Mouse (Mus musculus) heart, adult 18-20 months (tissue): Measurements from ENCODE around the gene Gm10840. TPM values are rescaled to one million over a fixed set of nuclear protein-coding genes. Genes with fewer than 3 reads are reported as not detected.

Experiments
- DNase-seq, 2 experiments: peaks; one replicate each; pipeline ENCODE4 v3.0.0; 2021 to 2022; ENCODE audit warnings: mixed read lengths in 1 of 2
- total RNA-seq, 2 experiments: library from RNA; stranded (reverse); gene quantifications; 2 replicates each; pipeline ENCODE4 v1.2.3; 2021

The Gm10840 gene
- total RNA-seq, 2 experiments from 2014 or later: not detected

DNA sequence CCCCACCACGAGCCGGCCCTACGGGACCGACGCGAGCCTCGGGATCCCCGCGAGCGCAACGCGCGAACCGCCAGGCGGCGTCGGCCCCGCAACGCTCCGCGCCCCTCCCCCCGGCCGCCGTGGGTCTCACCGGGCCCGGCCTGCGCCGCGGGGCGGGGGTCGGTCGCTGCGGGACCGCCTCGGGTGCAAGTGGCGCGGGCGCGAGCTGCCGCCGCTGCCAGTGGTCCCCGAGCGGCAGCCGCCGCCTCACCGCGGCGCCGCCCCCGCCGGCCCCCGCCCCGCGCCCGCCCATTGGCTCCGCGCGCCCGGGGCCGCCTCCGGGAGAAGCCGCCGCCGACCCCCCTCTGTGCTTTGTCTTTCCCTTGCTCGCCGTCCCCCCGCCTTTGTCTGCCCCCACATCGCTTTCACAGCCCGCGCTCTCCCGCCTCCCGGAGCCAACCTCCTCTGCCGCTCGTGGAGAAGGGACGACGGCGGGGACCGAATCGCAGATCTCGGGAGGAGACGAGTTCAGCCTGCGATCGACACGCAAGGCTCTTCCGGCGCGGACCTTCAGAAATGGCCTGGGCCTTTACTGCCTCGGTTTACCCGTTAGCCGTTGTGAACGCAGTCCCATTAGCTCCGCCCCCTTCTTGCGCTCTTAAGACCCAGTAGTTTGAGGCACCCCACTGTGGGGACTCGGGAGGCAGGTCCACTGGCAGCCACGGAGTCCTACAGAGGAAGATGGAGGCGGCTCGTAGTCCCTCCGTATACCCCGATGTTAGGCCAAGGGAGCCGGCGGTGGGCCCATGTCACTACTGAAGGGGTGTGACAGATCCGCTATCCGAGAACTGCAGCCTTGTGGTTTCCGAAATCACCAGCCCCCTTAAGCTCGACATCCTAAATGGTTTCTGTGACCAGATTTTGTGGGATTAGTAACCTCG, 469 bp upstream of the Gm10840 start:
- DNase-seq: peak; percentile 79 to 83

DNA sequence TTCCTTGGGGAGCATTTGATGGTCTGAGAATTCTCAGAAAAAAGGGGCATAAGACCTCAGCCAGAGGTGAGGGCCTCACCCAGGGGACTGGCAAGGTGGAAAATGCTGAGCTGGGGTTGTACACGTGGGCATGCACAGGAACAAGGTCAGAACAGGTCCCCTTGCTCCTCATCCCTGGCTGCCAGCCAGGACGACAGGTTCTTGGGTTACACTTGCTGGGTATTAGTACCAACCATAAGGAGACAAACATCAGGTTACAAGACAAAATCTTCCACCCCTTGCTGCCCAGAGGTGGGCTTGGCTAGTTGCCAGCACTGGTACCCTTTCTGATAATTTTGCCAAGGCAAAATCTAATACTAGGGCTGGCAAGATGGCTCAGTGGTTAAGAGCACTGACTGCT, 1.6 kb downstream of the Gm10840 start:
- DNase-seq: no peak

DNA sequence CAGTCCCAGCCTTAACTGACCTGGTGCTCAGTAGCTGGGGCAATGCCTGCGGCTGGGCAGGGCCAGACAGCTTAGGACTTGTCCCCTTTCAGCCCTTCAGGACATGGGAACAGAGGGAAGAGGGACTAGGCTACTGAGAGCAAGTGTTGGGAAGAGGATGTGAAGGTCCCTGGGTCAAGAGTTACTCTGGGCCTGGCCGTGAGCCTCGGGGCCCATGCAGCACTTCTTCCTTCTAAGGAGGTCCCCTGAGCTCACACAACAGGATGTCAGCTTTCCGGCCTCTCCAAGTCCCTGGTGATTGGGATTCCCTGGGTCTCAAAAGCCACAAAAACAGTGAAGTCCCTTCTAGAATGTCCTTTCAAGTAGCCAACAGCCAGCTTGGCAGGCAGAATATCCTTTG, 2.9 kb downstream of the Gm10840 start:
- DNase-seq: peak; percentile 31 to 68

DNA sequence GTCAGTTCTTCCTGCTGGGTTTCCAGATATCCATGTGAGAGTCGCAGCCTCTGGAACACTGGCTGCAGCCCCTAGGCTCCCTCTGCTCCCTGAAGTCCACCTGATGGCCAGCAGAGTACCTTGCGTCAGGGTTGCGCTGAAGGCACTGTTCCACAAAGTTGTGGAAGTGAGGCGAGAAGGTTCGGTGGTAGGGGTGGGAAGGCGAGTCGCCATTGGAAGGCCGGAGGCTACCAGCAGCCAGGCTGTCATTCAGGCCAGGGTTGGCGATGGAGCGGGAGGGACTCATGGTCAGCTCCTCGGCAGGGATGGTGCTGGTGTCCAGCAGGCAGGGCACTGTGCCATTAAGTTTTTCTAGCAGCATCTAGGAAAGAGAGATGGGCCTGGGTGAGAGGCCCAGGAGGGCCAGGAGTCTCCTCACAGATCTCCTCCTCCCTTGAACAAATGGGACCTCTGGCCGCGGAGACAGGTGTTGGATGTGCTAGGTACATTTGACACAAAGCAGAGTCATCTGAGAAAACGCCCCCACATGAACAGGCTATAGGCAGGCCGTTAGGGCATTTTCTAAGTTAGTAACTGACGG, 4.0 kb downstream of the Gm10840 start:
- DNase-seq: no peak

DNA sequence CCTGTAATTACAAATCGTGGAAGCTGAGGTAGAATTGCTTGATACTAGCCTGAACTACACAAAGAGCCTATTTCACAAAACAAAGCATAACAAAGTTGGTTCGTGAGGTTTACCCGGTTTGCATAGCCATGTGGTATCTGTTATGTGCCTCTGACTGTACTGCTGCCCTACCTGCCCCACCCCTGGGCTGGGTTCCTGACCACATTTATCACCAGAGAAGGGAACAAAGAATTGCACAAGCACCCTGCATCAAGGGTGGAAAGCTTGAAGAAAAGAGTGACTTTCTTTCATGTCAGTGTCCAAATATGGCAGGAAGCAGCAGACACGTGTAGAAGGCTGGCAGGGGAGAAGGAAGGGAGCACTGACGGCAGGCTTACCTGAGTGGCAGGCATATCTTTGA, 6.8 kb downstream of the Gm10840 start:
- DNase-seq: no peak

DNA sequence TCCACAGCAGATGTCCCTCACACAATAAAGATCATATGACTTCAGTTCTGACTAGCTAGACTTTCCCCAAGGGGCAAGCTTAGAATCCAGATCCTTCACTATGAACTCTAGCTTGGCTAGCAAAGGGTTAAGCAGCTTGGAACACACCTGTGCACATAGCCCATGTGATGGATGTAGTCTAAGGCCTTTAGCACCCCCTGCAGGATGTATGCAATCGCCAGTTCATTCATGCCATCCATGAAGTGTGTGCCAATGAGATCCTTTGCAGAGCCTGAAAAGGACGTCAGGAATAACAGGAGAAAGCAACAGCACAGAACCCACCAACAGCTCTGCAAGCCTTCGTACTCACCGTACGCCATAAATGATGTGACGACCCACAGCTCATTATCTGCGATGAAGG, 10.2 kb downstream of the Gm10840 start:
- DNase-seq: no peak

DNA sequence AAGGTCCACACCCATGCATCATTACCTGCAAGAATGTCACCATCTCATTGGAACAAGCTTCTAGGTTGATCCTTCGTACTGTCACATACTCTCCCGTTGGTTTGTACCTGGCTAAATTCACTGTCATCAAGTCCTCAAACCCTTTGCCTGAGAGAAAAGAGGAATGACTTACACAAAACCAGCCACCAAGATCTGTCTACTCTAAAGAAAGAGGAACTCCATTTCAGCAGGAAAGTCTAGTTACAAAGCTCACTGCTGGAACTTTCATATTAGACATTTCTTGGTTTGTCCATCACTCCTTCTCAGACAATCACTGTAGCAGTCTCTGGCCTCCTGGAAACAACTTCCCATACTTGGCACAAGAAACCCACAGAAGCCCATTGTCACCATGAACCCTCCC, 12.6 kb downstream of the Gm10840 start:
- no peak for DNase-seq

DNA sequence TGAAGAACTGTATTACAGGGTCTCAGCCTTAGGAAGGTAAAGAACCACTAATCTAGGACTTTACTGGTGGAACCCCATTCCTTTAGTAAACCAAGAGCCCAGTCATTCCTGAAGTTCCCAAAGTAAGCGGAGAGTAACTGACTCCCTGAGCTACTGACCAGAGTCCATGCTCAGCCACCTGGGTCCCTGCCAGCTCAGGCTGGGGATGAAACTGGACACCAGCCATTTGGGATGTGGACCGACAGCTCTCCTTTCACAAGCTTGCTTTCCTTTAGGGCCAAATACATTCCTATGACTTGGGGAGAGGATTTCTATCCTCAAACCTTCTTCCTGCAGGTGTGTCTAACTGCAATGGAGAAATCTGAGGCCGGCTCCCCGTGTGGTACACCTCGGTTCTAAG, 13.7 kb downstream of the Gm10840 start:
- peak; percentile 44 to 53 for DNase-seq

DNA sequence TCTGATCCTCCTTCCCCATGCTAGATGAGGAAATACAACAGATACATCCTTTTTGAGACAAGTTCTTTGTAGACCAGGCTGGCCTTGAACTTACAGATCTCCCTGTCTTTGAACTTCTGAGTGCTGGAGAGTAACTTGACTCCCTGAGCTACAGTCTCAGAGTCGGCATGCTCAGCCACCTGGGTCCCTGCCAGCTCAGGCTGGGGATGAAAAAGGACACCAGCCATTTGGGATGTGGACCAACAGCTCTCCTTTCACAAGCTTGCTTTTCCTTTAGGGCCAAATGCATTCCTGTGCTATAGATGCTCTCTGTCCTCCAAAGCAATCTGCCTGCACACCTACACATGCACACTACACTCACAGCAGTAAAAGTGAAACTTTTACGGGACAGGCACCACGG, 14.4 kb downstream of the Gm10840 start:
- DNase-seq: peak in 1 of 2 experiments; percentile 29

DNA sequence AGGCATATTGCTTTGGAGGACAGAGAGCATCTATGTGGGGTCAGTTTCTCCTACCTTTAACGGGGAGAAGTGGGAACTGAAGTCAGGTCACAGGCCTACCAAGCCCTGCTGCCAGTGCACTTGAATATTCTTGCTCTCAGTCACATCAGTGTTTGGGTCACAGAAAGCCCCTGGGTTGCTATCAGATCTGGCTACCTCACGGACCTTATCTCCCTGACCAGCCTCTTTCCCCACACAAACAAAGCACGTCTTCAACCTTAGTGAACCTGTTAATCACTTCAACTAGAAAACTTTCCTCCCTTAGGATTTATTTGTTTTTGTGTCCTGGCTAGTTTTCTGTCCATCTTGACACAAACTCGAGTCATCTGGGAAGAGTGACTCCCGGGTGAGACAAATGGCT, 15.7 kb downstream of the Gm10840 start:
- no peak for DNase-seq

DNA sequence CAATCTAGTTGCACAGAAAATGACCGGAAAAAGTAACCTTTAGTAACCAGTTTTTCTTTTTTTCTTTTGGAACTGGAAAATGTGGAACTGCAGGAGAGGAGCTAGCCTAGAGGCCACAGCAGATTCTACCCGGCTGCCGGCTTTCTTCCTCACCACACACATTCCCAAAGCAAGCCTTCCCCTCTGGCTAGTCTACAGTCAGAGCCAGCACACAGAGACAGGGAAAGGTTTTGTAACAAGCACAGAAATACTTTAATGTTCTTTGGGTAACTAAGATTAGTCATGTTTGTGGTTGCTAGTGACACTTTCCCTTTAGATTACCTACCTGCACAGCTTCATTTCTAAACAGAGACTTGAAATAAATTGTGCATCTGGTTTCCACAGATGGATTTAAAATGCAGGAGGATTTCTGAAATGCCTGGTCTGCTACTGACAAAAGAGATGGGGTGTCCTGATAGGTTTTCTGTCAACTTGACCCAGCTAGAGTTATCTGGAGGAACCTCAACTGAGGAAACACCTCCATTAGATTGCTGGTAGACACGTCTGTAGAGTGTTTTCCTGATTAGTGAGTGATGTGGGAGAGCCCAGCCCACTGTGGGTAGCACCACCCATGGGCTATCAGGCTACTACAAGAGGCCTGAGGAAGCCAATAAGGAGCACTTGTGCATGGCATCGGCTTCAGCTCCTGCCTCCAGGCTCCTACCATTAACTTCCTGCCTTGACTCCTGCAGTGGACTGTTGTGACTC, 17.6 kb downstream of the Gm10840 start:
- no peak for DNase-seq

DNA sequence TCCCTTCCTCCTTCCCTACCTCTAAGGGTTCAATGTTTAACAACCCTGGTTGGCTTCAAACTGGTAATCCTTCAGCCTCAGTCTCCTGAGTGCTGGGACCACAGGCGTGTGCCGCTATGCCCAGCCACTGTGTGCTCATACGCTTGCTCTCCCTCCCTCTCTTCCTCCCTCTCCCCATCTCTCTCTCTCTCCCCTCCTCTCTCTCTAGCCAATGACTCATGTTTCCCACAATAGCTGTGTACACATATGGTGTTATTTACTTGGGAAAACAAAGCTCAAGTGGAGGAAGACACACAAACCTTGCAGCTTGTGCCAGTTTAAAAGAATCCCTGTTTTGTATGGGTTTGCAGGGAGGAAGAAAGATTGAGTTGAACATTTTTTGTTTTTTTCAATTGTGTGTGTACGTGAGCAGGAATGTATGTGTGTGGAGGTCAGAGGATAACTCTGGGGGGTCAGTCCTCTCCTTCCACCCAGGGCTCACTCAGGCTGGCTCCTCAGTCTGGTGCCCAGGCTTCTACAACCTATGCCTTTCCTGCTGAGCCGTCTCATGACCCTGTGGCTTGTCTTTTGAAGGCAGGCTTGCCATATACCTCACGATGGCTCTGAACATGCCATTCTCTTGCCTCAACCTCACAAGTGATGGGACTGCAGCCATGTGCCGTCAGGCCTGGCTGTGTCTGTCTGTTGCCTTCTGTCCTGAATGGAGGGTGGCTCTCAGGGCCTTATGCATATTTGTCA, 19.2 kb downstream of the Gm10840 start:
- no peak for DNase-seq

DNA sequence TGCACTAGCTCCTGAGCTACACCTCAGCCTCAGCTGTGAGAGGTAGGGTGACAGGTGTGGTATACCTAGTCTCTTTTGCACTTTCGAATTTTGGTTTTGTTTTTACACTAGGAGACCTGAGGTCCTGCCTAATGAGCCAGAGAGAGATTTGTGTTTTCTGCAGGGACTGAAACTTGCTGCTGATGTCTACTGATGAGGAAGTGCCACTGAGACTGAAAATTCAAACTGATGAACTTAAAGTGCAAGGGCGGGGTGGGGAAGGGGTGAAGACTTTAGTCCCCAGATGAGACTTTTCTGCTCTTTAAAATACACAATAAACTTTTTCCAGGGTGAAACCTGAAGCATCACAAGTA, 19.8 kb downstream of the Gm10840 start:
- no peak for DNase-seq

DNA sequence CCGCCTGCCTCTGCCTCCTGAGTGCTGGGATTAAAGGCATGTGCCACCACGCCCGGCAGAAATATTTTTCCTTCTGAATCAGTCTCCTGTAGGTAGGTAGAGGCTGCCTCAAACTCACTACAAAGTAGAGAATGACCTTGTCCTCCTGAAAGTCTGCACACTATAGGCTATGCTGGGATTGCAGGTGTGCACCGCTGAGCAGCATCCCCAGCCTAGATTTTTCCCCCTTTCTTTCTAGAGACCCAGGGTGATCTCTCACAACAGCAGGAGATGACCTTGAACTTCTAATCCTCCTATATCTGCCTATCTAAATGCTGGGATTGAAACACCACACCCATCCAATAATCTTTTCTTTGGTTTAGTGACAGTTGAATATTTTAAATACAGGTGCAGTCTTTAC, 26.7 kb downstream of the Gm10840 start:
- DNase-seq: no peak

DNA sequence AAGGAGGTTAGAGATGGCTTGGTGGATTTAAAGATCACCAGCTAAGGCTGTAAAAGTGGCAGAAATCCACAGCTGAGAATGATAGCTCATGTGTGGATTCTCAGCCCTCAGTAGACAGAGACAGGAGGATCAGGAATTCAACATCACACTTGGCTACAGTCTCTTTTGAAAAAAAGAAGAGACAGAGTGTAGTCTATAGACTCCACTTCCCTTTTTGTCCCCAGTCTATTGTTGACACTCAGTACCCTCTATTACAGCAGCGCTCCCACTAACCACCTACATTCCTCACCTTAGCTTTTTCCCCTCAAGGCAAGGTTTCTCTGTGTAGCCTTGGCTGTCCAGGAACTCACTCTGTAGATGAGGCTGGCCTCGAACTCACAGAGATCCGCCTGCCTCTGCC, 31.1 kb downstream of the Gm10840 start:
- DNase-seq: no peak

DNA sequence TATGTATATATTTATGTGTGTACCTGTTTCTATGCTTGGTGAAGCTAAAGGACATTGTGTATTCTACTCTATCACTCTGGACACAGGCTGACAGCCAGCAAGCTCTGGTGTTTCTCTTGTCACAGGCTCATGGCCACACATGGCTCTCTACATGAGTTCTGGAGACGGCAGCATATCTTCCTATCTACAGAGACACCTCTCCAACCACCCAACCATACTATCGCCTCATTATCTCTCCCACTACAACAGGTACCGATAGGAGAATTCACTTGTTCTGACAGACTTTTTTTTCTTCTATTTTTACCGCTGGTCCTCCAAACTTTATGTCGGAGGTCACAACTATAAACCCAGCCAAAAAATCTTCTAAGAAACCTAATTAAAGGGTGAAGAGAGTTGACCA, 31.6 kb downstream of the Gm10840 start:
- DNase-seq: no peak

DNA sequence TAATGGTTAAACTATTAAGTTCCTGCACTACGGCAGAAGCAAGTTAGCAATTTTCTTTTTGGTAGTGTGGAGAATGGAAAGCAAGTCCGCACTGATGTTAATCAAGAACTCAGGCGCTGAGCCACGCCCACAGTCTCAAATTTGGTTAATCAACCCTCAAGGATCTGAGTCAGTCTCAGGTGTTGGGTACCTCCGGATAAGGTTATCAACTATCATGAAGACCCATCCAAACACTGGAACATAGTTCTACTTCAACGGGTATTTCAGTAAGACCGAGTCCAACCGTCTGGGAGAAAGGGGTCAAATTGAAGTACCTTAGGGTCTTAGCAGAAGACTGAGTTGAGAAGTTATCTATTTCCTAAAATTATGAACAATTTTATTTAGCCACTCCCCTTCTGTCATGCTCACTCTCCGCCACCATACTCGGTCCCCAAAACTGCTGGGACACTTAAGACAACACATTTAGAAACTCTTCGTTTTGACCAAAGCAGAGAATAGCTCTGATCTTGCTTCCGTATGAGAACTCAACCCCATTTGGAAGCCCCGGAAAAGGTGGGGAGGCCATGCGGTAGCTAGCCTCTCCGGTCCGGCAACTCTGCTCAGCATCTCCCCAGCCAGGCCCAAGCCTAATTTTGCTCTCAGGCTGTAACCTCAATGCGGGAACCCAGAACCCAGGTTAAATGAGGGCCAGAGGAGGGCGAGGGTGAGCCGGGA, 32.2 kb downstream of the Gm10840 start:
- no peak for DNase-seq

DNA sequence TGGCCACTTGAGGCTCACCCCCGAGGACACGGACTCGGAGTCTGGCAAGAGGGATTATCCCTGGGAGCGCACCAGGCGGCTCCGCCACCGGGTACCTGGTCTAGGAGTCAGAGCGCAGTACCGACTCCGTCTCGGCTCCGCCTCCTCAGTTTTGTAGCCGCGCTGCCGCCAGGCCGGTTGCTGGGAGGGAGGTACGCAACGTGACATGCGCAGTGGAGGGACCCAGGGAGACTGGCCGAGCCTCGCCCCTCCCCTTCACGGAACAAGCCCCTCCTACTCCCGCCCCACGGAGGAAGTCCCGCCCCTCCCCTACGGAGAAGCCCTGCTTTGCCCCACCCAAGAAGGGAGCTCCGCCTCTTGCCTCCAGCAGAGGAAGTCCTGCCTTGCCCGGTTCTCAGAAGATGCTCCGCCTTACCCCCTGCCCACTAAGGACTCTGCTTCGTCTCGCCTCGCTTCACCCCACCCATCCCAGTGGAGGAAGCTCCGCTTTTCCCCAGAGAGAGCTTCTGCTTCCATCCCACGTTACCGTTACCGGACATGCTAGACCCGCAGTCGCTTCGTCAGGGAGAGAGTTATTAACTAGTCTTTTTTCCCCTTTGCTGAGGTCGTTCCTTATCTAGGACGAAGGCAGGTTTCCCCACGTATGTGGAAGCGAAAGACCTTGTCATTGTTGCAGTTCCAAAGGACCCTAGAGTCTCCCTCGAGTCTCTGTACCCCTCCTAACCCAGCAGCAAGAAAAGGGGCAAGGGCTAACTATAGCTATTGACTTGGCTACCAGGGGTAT, 32.9 kb downstream of the Gm10840 start:
- DNase-seq: peak; percentile 96 to 98

DNA sequence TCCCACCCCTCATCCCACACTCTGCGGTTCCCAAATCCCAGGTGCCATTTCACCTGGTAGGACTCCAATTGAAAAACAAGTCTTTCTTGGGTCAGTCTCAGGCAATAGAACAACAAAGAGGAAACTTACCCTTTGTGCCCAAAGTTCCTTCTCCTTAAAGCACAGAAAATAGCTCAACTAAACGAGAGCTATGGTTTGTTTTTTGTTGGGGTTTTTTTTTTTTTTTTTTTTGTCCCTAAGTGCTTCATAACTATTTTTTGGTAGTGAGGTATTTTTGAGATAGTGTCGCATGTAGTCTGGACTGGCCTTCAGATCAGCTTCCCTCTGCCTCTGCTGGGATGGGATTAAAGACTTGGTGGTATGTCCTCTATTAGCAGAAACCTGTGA, 33.5 kb downstream of the Gm10840 start:
- no peak for DNase-seq

DNA sequence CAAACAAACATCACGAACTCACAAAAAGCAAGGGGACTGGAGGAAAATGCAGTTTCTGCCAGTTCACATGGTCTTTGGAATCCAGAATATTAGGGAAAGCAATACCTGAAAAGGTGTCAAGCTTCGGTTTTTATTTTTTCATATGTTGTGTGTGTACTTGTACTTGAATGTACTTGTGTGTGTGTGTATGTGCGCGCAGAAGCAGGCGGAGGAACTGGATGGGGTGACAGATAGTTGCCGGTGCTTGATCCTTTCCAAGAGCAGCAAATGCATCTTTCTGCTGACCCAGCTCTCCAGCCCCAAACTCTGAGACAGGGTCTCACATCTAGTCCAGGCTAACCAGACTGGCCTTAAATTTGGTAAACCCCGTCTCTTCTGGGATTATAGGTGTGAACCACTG, 34.2 kb downstream of the Gm10840 start:
- no peak for DNase-seq

DNA sequence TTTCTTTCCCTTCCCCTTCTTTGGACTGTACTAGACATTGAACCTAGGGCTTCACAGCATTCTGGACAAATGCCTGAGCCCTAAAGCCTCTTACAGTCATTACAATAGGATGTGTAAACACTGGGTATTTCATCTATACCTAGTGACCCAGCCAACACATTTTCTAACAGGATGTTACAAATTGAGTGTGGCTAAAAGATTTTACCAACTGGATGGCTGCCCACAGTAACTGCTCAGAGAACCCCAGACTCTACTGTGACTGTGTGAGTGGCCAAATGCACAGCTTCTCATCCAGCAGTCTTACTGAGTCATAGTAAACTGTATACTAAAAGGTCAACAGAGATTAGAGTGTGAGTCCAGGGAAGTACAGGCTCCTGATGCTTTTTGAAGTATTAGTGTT, 34.7 kb downstream of the Gm10840 start:
- no peak for DNase-seq
